Mouse (Mus musculus): ENCODE measurements at regions not wholly inside any gene's neighbourhood (a gene's known extent, or its start where the extent isn't known, plus 50 kb on each side); places are given as distances from the start of the nearest gene placed in this dataset.

DNA sequence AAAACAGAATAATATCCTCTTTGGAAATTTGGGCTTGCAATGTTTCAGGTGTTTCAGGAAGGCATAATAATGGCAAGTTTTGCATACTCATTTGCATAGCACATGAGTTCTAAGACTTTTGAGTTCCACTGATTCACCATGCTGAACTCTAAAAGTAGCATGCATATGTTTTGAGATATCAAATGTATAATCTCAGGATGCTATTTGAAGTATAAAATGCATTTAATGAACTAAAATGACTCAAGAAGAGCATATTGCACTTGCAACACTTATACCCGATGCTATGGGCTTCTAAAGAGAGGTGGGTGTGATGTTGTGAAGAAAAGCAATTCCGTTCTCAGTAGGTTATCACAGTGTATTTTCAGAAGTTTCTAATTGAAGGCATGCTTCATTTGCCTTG is 1930.6 kb downstream of the Grik2 start:
- intact Hi-C loops (cut with DNase I) = loop anchor here (10.0 kb wide), 1 partner anchor 1927 kb away; the partner anchor contains the start of gene Grik2
- DNase-seq (ENCODE audit: extremely low spot score in 1 of 2, low spot score in 2 of 2) = no peak
- Histone ChIP-seq H3K4me3 (no peak overlapping the region), H3K27ac (no peak overlapping the region)
- no peak for TF ChIP-seq CTCF (IDR thresholded peaks at IDR 0.05)

All from left cerebral cortex, adult 2 months (tissue).